Comparison of ENCODE assay signal across 10 mouse cellular contexts in the genomic region with DNA sequence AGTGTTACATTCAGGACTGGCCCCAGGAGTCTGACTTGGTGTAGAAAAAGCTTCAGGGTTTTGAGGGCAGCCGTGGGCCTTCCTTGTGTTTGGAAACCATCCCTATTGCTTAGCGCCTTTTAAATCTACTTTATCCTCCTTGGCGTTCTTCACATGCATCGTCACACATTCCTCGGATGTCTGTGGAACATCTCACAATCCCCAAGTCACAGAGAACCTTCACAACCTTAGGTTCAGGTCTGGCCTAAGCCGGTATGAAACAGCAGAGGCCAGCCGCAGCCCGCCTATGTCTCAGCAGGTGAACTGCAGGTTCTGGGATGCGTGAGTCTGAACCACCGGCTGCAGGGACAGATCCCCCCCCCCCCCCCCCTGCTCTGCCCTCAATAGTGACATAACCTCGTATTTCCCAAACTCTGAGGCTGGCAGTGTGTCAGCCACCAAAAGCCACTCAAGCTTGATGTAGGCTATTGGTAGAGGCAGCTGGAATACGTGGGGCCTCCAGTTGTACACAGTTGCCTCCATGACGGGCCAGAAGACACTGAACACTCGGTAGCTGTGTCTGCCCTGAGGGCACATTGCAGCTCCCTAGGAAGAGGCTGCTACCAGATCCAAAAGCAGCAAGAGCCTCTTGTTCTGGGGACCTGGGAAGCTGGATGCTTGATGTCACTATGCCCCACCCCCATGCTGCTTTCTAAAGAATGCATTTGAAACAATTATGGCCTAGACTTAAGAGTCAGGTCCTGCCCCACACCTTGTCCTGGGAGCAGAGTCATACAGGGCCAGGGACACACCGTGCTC. TPM values are rescaled to one million over a fixed set of nuclear protein-coding genes. Genes with fewer than 3 reads are reported as not detected.
A peak's percentile ranks its signal among the peaks of the same experiment; 100 is the strongest.
DNase-seq lines count a peak whose midpoint lies in the region; ATAC-seq and TF ChIP-seq lines count a peak whose summit lies in the region.
"Had no signal": no experiment of that assay in that cellular context is flagged by ENCODE, and none has a peak within 500 bp of the region (broad histone marks: within the 10 kb centered on the region; RNA-seq: fewer than 3 reads in every experiment).

No protein-coding gene starts in this region.

- no peak for TF ChIP-seq POLR2A in liver, adult 2 months (IDR thresholded peaks at IDR 0.05; ENCODE audit: extremely low read depth, insufficient read depth, low read length)

- H3K9me3 ChIP-seq in forebrain, embryonic 12.5 days: no peaks in the 10 kb centered on the region
- no peaks in the 10 kb centered on the region for H3K9me3 ChIP-seq in forebrain, embryonic 14.5 days (replicated peaks; ENCODE audit: control insufficient read depth, low read length)

- 54% methylated on average over 15 of the region's 15 CpGs for WGBS in forebrain, embryonic 12.5 days
- 48% methylated on average over 15 of the region's 15 CpGs for WGBS in forebrain, embryonic 14.5 days
- WGBS in liver, adult 2 months: 59% methylated on average over 15 of the region's 15 CpGs

- no peak for ATAC-seq in forebrain, embryonic 12.5 days (ENCODE audit: low FRiP score)
- no peak for ATAC-seq in forebrain, embryonic 14.5 days
- ATAC-seq: CD4-positive, CD25-positive, alpha-beta regulatory T cell, adult 4 months had no signal

- TF ChIP-seq CTCF in liver, adult 2 months (IDR thresholded peaks at IDR 0.05; ENCODE audit: low read depth, low read length): no peak

- no peaks in the 10 kb centered on the region for H3K27me3 ChIP-seq in forebrain, embryonic 12.5 days
- H3K27me3 ChIP-seq in forebrain, embryonic 14.5 days (replicated peaks; ENCODE audit: control insufficient read depth, insufficient read depth, low read length): no peaks in the 10 kb centered on the region
- H3K27me3 ChIP-seq in liver, adult 2 months (ENCODE audit: control insufficient read depth, insufficient read depth, low read length): no peaks in the 10 kb centered on the region

- peak overlapping the region; percentile 25; the same call in 1 of the 2 replicates for H3K27ac ChIP-seq in forebrain, embryonic 12.5 days
- H3K27ac ChIP-seq in forebrain, embryonic 14.5 days (ENCODE audit: low read depth, low read length): no peak overlapping the region
- H3K27ac ChIP-seq in liver, adult 2 months (replicated peaks; ENCODE audit: insufficient read depth, low read depth, low read length): peak overlapping the region; percentile 55
- H3K27ac ChIP-seq in brown adipose tissue, adult 24 weeks (replicated peaks; ENCODE audit: low read depth, low read length): peak overlapping the region; percentile 79

- peaks cover 48% of the 10 kb centered on the region; the same call in 1 of the 2 replicates for H3K79me2 ChIP-seq in liver, adult 2 months (ENCODE audit: control insufficient read depth, insufficient read depth, low read length)

- no peak for DNase-seq in forebrain, embryonic 14.5 days (ENCODE audit: low spot score)
- peak; percentile 27 for DNase-seq in liver, adult 2 months (ENCODE audit: extremely low read depth, low read depth, low spot score)
- no peak for DNase-seq in liver
- peak; percentile 48 for DNase-seq in retina, postnatal 1 day
- DNase-seq in gastrocnemius, postnatal 10 days: no peak
- DNase-seq in urinary bladder, adult 18-20 months (ENCODE audit: low spot score in 2 of 2): no peak
- DNase-seq: cerebellum, adult 11 months had no signal

- no peak overlapping the region for H3K4me3 ChIP-seq in forebrain, embryonic 12.5 days (replicated peaks)
- H3K4me3 ChIP-seq in forebrain, embryonic 14.5 days (ENCODE audit: low read depth, low read length): no peak overlapping the region
- no peak overlapping the region for H3K4me3 ChIP-seq in liver, adult 2 months (ENCODE audit: insufficient read depth, low read depth, low read length)
- no peak overlapping the region for H3K4me3 ChIP-seq in brown adipose tissue, adult 24 weeks (ENCODE audit: insufficient read depth, low read depth, low read length)

- no peak overlapping the region for H3K4me2 ChIP-seq in forebrain, embryonic 12.5 days
- no peak overlapping the region for H3K4me2 ChIP-seq in forebrain, embryonic 14.5 days (ENCODE audit: low read length)

- H3K36me3 ChIP-seq in forebrain, embryonic 12.5 days (replicated peaks): no peaks in the 10 kb centered on the region
- H3K36me3 ChIP-seq in forebrain, embryonic 14.5 days (ENCODE audit: control insufficient read depth, insufficient read depth, low read length): no peaks in the 10 kb centered on the region
- no peaks in the 10 kb centered on the region for H3K36me3 ChIP-seq in liver, adult 2 months (ENCODE audit: control insufficient read depth, insufficient read depth, low read length)

- H3K4me1 ChIP-seq in forebrain, embryonic 12.5 days: peaks cover 49% of the 10 kb centered on the region
- H3K4me1 ChIP-seq in forebrain, embryonic 14.5 days (ENCODE audit: control insufficient read depth, insufficient read depth, low read length): peaks cover 10% of the 10 kb centered on the region
- peaks cover 34% of the 10 kb centered on the region for H3K4me1 ChIP-seq in liver, adult 2 months (ENCODE audit: control insufficient read depth, insufficient read depth, low read length)
- H3K4me1 ChIP-seq in brown adipose tissue, adult 24 weeks (ENCODE audit: control insufficient read depth, insufficient read depth, insufficient read length, low read length): peaks cover 67% of the 10 kb centered on the region

- H3K9ac ChIP-seq in forebrain, embryonic 12.5 days: no peak overlapping the region
- no peak overlapping the region for H3K9ac ChIP-seq in forebrain, embryonic 14.5 days (ENCODE audit: low read length)
- peak overlapping the region; percentile 14; the same call in 1 of the 2 replicates for H3K9ac ChIP-seq in liver, adult 2 months (ENCODE audit: low read depth, low read length)

RNA-seq across cellular contexts. Expression of a gene that starts 4.6 kb away (rescaled TPM):
- 27.1 and 28.6 TPM in 2 replicates for polyA plus RNA-seq in forebrain, embryonic 12.5 days (2016; fragmentation: Nextera tagmentation; extraction: Ambion mirVana)
- polyA plus RNA-seq in forebrain, embryonic 14.5 days (2014; fragmentation: Nextera tagmentation; extraction: Ambion mirVana): 29.5 and 30.6 TPM in 2 replicates
- 27.7 and 38.9 TPM in 2 replicates for total RNA-seq in liver, adult 2 months (2014; rRNA removed)
- polyA plus RNA-seq in liver, adult 2 months (2012; rRNA removed): 30.2 and 35.7 TPM in 2 replicates
- polyA plus RNA-seq in brown adipose tissue, adult 24 weeks (2012; ENCODE audit: insufficient read depth, insufficient read length, missing spikeins): 23.8 and 30.1 TPM in 2 replicates
- total RNA-seq in gastrocnemius, postnatal 10 days (2021): 10 to 100 TPM; 21.5 to 23.6 TPM

RNA-seq across cellular contexts. Expression of a gene that starts 25.4 kb away (rescaled TPM):
- 1.2 and 1.3 TPM in 2 replicates for polyA plus RNA-seq in forebrain, embryonic 12.5 days (2016; fragmentation: Nextera tagmentation; extraction: Ambion mirVana)
- polyA plus RNA-seq in forebrain, embryonic 14.5 days (2014; fragmentation: Nextera tagmentation; extraction: Ambion mirVana): 2.5 and 4.6 TPM in 2 replicates
- total RNA-seq in liver, adult 2 months (2014; rRNA removed): not detected in 2 replicates
- polyA plus RNA-seq in liver, adult 2 months (2012; rRNA removed): not detected in 2 replicates
- polyA plus RNA-seq in brown adipose tissue, adult 24 weeks (2012; ENCODE audit: insufficient read depth, insufficient read length, missing spikeins): not detected in 2 replicates
- total RNA-seq in gastrocnemius, postnatal 10 days (2021): 1 to 10 TPM; 1.4 to 1.7 TPM
- polyA plus RNA-seq: CD4-positive, CD25-positive, alpha-beta regulatory T cell, adult 4 months had no signal

RNA-seq across cellular contexts. Expression of a gene that starts 28.7 kb away (rescaled TPM):
- polyA plus RNA-seq in forebrain, embryonic 12.5 days (2016; fragmentation: Nextera tagmentation; extraction: Ambion mirVana): 1.2 and 1.4 TPM in 2 replicates
- 1.4 and 2.2 TPM in 2 replicates for polyA plus RNA-seq in forebrain, embryonic 14.5 days (2014; fragmentation: Nextera tagmentation; extraction: Ambion mirVana)
- total RNA-seq in liver, adult 2 months (2014; rRNA removed): 0.27 and 0.37 TPM in 2 replicates
- 0.17 and 0.52 TPM in 2 replicates for polyA plus RNA-seq in liver, adult 2 months (2012; rRNA removed)
- not detected in 2 replicates for polyA plus RNA-seq in brown adipose tissue, adult 24 weeks (2012; ENCODE audit: insufficient read depth, insufficient read length, missing spikeins)
- total RNA-seq in gastrocnemius, postnatal 10 days (2021): under 1 TPM; 0.33 to 0.61 TPM

RNA-seq across cellular contexts. Expression of a gene that starts 45.1 kb away (rescaled TPM):
- 38.1 and 39.5 TPM in 2 replicates for polyA plus RNA-seq in forebrain, embryonic 12.5 days (2016; fragmentation: Nextera tagmentation; extraction: Ambion mirVana)
- 19.0 and 25.2 TPM in 2 replicates for polyA plus RNA-seq in forebrain, embryonic 14.5 days (2014; fragmentation: Nextera tagmentation; extraction: Ambion mirVana)
- total RNA-seq in liver, adult 2 months (2014; rRNA removed): 7.7 and 9.7 TPM in 2 replicates
- 18.6 and 19.1 TPM in 2 replicates for polyA plus RNA-seq in liver, adult 2 months (2012; rRNA removed)
- 9.5 and 9.8 TPM in 2 replicates for polyA plus RNA-seq in brown adipose tissue, adult 24 weeks (2012; ENCODE audit: insufficient read depth, insufficient read length, missing spikeins)
- total RNA-seq in gastrocnemius, postnatal 10 days (2021): 10 to 100 TPM; 14.8 to 15.9 TPM

Comparison
In these comparisons a context has a peak if more than half of its experiments do, and no peak if none do; other contexts are left out.
1. DNase-seq: peak in liver, adult 2 months (single experiment) and retina, postnatal 1 day (single experiment); none in forebrain, embryonic 14.5 days (single experiment), liver (single experiment), gastrocnemius, postnatal 10 days (single experiment) and urinary bladder, adult 18-20 months (0 of 2).